Mouse (Mus musculus): ENCODE results near the gene Serpina16. TPM values are rescaled to one million over a fixed set of nuclear protein-coding genes. Genes with fewer than 3 reads are reported as not detected.

The Serpina16 gene
- not detected in 2 replicates for polyA plus RNA-seq (2014; fragmentation: Nextera tagmentation; extraction: Ambion mirVana)

DNA sequence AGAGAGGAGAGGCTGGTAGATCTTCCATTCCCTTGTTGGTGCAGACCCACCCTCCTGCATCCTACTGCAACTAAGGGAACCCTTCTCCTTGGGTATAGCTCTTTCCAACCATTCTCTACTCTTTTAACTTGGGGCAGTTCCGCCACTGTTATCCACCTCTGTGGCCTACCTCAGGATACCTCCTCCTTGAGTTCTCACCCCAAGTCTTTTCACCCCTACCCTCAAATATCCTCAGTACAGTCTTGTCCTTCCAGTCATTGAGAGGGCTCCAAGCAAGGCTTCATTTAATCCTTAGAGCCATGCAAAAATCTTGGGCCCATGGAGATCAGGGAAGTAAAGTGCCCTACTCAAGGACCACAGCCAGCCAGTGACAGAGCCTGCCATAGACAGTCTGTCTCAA is at the start of gene Serpina16:
Gene Serpina16, minus strand, starts transcription at position 101 of the 400 bp plus-strand sequence.
- TF ChIP-seq CTCF (IDR thresholded peaks at IDR 0.05; ENCODE audit: low read depth): no peak
- no peaks in the 10 kb centered on the region for H3K9me3 ChIP-seq (ENCODE audit: low read depth, low read length)
- no peak within 1 kb of the TSS for H3K4me2 ChIP-seq
- no peak for ATAC-seq (ENCODE audit: insufficient read depth)
- no peak within 1 kb of the TSS for H3K9ac ChIP-seq
- H3K4me3 ChIP-seq (ENCODE audit: low read depth, low read length): no peak within 1 kb of the TSS
- H3K27ac ChIP-seq (ENCODE audit: low read depth): no peak within 1 kb of the TSS
- no peaks in the 10 kb centered on the region for H3K36me3 ChIP-seq (ENCODE audit: insufficient read depth)
- WGBS: 88% methylated on average over 1 of the region's 1 CpGs
- H3K4me1 ChIP-seq (ENCODE audit: insufficient read depth): no peaks in the 10 kb centered on the region
- H3K27me3 ChIP-seq (ENCODE audit: insufficient read depth, low read length): no peaks in the 10 kb centered on the region
- DNase-seq: no peak

DNA sequence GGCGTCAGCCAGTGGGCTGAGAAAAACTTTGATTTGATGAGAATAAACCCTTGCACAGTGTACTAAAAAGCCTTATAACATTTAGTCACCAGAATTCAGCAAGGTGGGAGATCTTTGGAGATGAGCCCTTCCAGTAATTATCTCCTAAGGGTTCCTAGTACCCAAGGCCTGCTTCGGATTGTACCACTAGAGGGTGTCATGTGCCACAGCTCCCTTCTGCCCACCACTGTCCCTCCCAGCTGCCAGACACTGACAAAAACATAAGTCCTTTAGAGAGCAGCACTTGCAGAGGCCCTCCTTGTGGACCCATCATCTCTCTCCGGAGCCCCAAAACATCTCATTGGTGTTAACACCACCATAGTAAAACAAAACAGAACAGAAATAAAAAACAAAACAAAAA is 35.6 kb upstream of the Serpina16 start:
- H3K9ac ChIP-seq: no peak overlapping the region
- H3K4me2 ChIP-seq: no peak overlapping the region
- H3K4me1 ChIP-seq (ENCODE audit: insufficient read depth): no peaks in the 10 kb centered on the region
- no peaks in the 10 kb centered on the region for H3K9me3 ChIP-seq (ENCODE audit: low read depth, low read length)
- H3K27ac ChIP-seq (ENCODE audit: low read depth): no peak overlapping the region
- no peak for DNase-seq
- TF ChIP-seq CTCF (IDR thresholded peaks at IDR 0.05; ENCODE audit: low read depth): no peak; the same call in 1 of the 2 replicates
- WGBS: 64% methylated on average over 3 of the region's 3 CpGs
- H3K4me3 ChIP-seq (ENCODE audit: low read depth, low read length): no peak overlapping the region
- no peaks in the 10 kb centered on the region for H3K27me3 ChIP-seq (ENCODE audit: insufficient read depth, low read length)
- no peaks in the 10 kb centered on the region for H3K36me3 ChIP-seq (ENCODE audit: insufficient read depth)
- no peak for ATAC-seq (ENCODE audit: insufficient read depth)

DNA sequence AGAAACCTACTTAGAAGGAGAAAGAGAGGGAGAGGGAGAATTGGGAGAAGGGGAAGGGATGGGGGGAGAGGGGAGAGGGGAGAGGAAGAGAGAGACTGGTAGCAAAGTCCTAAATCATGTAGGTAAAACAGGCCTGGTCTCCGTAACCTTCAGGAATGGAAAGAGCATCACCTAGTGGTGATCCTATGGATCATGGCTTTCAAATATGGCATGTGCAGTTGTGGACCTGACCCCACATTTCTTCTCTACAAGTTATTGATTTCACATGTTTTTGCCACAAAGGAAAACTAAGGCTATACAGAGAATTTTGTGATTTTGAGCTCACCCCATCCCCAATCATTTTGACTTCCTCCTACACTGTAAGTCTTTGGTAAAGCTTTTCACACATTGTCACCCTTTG is 34.5 kb upstream of the Serpina16 start:
- Histone ChIP-seq H3K4me2 (no peak overlapping the region), H3K27ac (ENCODE audit: low read depth) (no peak overlapping the region), H3K4me3 (ENCODE audit: low read depth, low read length) (no peak overlapping the region), H3K4me1 (ENCODE audit: insufficient read depth) (no peaks in the 10 kb centered on the region), H3K9me3 (ENCODE audit: low read depth, low read length) (no peaks in the 10 kb centered on the region), H3K36me3 (ENCODE audit: insufficient read depth) (no peaks in the 10 kb centered on the region), H3K9ac (no peak overlapping the region), H3K27me3 (ENCODE audit: insufficient read depth, low read length) (no peaks in the 10 kb centered on the region)
- TF ChIP-seq CTCF (IDR thresholded peaks at IDR 0.05; ENCODE audit: low read depth): peak; percentile 70
- DNase-seq (peak; percentile 20), ATAC-seq (ENCODE audit: insufficient read depth) (no peak)
- 60% methylated on average over 1 of the region's 1 CpGs for WGBS

DNA sequence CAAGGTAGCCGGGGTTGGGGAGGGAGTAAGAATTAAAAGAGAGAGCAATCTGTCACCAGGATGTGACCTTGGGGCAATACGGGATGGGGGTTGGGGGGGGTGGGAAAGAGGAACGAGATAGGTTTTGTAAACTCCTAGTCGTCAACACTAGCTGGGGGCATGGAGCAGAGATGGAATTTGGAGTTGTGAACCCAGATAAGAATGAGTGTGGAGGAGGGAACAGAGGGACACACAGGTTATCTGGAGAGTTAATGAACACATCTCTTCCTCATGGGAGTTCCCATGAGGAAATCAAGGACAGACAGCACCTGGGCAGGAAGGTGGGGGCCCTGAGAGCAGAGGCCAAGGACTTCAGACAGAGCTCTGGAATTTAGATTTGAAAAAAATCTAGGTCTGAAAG is 30.2 kb upstream of the Serpina16 start:
- H3K4me1 ChIP-seq (ENCODE audit: insufficient read depth): no peaks in the 10 kb centered on the region
- no peak overlapping the region for H3K4me2 ChIP-seq
- H3K36me3 ChIP-seq (ENCODE audit: insufficient read depth): no peaks in the 10 kb centered on the region
- no peak overlapping the region for H3K4me3 ChIP-seq (ENCODE audit: low read depth, low read length)
- WGBS: 27% methylated on average over 4 of the region's 4 CpGs
- ATAC-seq (ENCODE audit: insufficient read depth) (no peak), DNase-seq (no peak)
- no peak overlapping the region for H3K27ac ChIP-seq (ENCODE audit: low read depth)
- TF ChIP-seq CTCF (IDR thresholded peaks at IDR 0.05; ENCODE audit: low read depth): no peak
- no peaks in the 10 kb centered on the region for H3K9me3 ChIP-seq (ENCODE audit: low read depth, low read length)
- no peak overlapping the region for H3K9ac ChIP-seq
- H3K27me3 ChIP-seq (ENCODE audit: insufficient read depth, low read length): no peaks in the 10 kb centered on the region

DNA sequence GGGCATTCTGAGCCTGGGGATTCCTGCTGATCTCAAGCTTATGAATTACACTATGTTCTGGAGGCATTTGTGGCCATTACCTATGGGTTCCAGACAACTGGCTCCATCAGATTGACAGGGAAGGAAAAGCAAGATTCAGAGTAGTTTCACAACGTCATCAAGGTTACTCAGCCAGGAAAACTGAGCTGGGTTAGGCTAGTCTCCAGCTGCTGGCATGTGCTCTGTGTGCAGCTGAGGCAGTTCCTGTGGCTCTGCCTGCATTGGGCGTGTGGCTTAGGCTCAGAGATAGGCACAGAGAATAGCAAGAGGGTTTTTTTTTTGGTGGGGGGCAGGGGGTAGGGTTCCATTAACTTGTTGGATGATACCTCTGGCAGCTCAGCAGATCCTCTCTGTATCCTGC is 29.6 kb upstream of the Serpina16 start:
- no peak overlapping the region for H3K9ac ChIP-seq
- no peak overlapping the region for H3K4me3 ChIP-seq (ENCODE audit: low read depth, low read length)
- H3K27me3 ChIP-seq (ENCODE audit: insufficient read depth, low read length): no peaks in the 10 kb centered on the region
- no peak overlapping the region for H3K4me2 ChIP-seq
- H3K27ac ChIP-seq (ENCODE audit: low read depth): no peak overlapping the region
- no peak for DNase-seq
- 51% methylated on average over 2 of the region's 2 CpGs for WGBS
- ATAC-seq (ENCODE audit: insufficient read depth): no peak
- no peaks in the 10 kb centered on the region for H3K36me3 ChIP-seq (ENCODE audit: insufficient read depth)
- H3K9me3 ChIP-seq (ENCODE audit: low read depth, low read length): no peaks in the 10 kb centered on the region
- no peaks in the 10 kb centered on the region for H3K4me1 ChIP-seq (ENCODE audit: insufficient read depth)
- no peak for TF ChIP-seq CTCF (IDR thresholded peaks at IDR 0.05; ENCODE audit: low read depth)

DNA sequence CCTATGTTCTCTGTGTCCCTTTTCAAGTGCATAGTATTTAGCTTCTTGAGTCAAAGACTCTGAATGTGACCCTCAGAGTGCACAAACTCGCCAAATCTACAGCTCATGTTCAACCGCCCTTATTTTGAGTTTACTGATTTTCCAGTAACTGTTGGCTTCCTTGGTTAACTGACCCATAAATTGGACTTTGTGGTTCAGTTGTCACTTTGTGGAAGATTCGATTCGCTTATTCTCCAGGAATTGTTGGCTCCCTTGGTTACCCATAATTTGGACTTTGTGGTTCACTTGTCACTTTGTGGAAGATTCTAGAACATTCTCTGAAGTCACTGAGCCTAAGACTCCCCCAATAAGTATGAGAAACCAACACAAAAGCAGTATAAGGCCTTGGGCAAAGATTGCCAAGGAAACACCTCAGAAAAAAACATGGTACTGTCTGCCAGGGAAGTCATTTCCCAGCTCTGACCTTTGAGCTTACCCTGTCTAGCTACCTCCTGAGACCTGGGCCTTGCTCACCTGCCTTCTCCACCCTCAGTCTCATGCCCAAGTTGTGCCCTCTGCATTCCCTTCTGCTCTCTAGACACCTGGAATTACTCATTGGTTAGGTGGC is 24.3 kb upstream of the Serpina16 start:
- H3K27ac ChIP-seq (ENCODE audit: low read depth): no peak overlapping the region
- no peak for TF ChIP-seq CTCF (IDR thresholded peaks at IDR 0.05; ENCODE audit: low read depth)
- no peak overlapping the region for H3K9ac ChIP-seq
- no peaks in the 10 kb centered on the region for H3K9me3 ChIP-seq (ENCODE audit: low read depth, low read length)
- H3K4me3 ChIP-seq (ENCODE audit: low read depth, low read length): no peak overlapping the region
- no peak overlapping the region for H3K4me2 ChIP-seq
- no peaks in the 10 kb centered on the region for H3K4me1 ChIP-seq (ENCODE audit: insufficient read depth)
- DNase-seq (no peak), ATAC-seq (ENCODE audit: insufficient read depth) (no peak)
- WGBS: 83% methylated on average over 4 of the region's 4 CpGs
- H3K27me3 ChIP-seq (ENCODE audit: insufficient read depth, low read length): no peaks in the 10 kb centered on the region
- H3K36me3 ChIP-seq (ENCODE audit: insufficient read depth): no peaks in the 10 kb centered on the region

DNA sequence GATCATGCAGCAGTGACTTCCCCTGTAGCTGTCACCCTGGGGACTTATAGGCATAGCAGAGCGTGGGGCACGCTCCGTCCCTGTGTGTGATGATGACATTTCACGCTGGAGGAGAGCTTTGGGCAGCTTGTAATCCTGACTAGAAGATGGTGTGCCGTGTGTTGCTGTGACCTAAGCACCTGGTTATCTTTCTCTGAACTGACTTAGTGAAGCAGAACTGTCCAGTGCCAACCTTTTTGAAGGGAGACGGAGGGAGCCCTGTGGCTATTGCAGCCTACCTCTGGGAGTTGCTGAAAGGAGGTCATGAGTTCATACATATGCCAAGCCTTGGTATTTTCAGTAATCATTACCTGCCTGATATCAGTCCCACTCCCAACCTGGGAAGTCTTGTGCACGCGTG is 19.5 kb upstream of the Serpina16 start, which contains the start of gene Serpina1f:
Gene Serpina1f, minus strand, starts transcription at position 101 of the 400 bp plus-strand sequence.
- no peak for TF ChIP-seq CTCF (IDR thresholded peaks at IDR 0.05; ENCODE audit: low read depth)
- no peak within 1 kb of the TSS for H3K4me2 ChIP-seq
- ATAC-seq (ENCODE audit: insufficient read depth) (no peak), DNase-seq (no peak)
- no peaks in the 10 kb centered on the region for H3K27me3 ChIP-seq (ENCODE audit: insufficient read depth, low read length)
- H3K9ac ChIP-seq: no peak within 1 kb of the TSS
- no peaks in the 10 kb centered on the region for H3K4me1 ChIP-seq (ENCODE audit: insufficient read depth)
- no peak within 1 kb of the TSS for H3K27ac ChIP-seq (ENCODE audit: low read depth)
- 86% methylated on average over 8 of the region's 8 CpGs for WGBS
- H3K36me3 ChIP-seq (ENCODE audit: insufficient read depth): no peaks in the 10 kb centered on the region
- H3K4me3 ChIP-seq (ENCODE audit: low read depth, low read length): no peak within 1 kb of the TSS
- no peaks in the 10 kb centered on the region for H3K9me3 ChIP-seq (ENCODE audit: low read depth, low read length)

Measured in lung, embryonic 14.5 days (tissue).